Mouse (Mus musculus) liver, embryonic 14.5 days (tissue): Measurements from ENCODE around the gene Angptl4. TPM values are rescaled to one million over a fixed set of nuclear protein-coding genes. Genes with fewer than 3 reads are reported as not detected.
"Not testable (repeated sequence)": the region's sequence is repeated elsewhere in the genome, so short reads cannot be mapped to it uniquely, and the experiment has no call there.

Experiments used
- ATAC-seq: fragments of 200-750 bp; cut with Nextera tagmentation; 2 replicates; pipeline ENCODE4 v1.8.0; 2017; ENCODE audit warnings: moderate number of reproducible peaks, mild to moderate bottlenecking, moderate library complexity; ENCODE audit not compliant: insufficient read depth
- DNase-seq, 3 experiments: peaks; one replicate each; pipeline ENCODE4 v3.0.0-alpha.2; 2012 to 2013; ENCODE audit warnings: low read depth in 3 of 3, low spot score in 3 of 3
- H3K27ac ChIP-seq: fragments of 300-500 bp; sonication (generic); 2 replicates; pipeline ENCODE4 v1.5.1; 2014; ENCODE audit warnings: moderate library complexity, mild to moderate bottlenecking, control low read depth, inconsistent platforms
- H3K27me3 ChIP-seq: fragments of 300-500 bp; sonication (generic); 2 replicates; pipeline ENCODE4 v1.6.1; 2014; ENCODE audit warnings: mild to moderate bottlenecking, low read length, moderate library complexity; ENCODE audit not compliant: control insufficient read depth, insufficient read depth
- H3K36me3 ChIP-seq: fragments of 300-500 bp; sonication (generic); replicated peaks from 2 replicates; pipeline ENCODE4 v1.6.1; 2014; ENCODE audit warnings: low read depth; ENCODE audit not compliant: control insufficient read depth, insufficient read depth
- H3K4me1 ChIP-seq, 2 experiments: fragments of 200-500 bp in 1 of 2; fragments of 300-500 bp in 1 of 2; sonication (generic) in 1 of 2; replicated peaks; 2 replicates each; pipeline ENCODE4 v1.6.1; 2012 to 2014; ENCODE audit warnings: antibody characterized with exemption in 1 of 2, inconsistent platforms in 1 of 2, low read length in 1 of 2; ENCODE audit not compliant: control insufficient read depth in 2 of 2, insufficient read depth in 2 of 2
- H3K4me2 ChIP-seq: fragments of 300-500 bp; sonication (generic); 2 replicates; pipeline ENCODE4 v1.6.1; 2014; ENCODE audit warnings: low read depth, mild to moderate bottlenecking, control low read depth, moderate library complexity
- H3K4me3 ChIP-seq, 2 experiments: fragments of 200-500 bp in 1 of 2; fragments of 300-500 bp in 1 of 2; sonication (generic) in 1 of 2; 2 replicates each; pipeline ENCODE4 v1.5.1; 2012 to 2014; ENCODE audit warnings: low read depth in 2 of 2, low read length in 2 of 2, mild to moderate bottlenecking in 2 of 2, control low read depth in 1 of 2, inconsistent platforms in 1 of 2, moderate library complexity in 1 of 2; ENCODE audit not compliant: insufficient read depth in 1 of 2
- H3K9ac ChIP-seq: fragments of 300-500 bp; sonication (generic); replicated peaks from 2 replicates; pipeline ENCODE4 v1.6.1; 2014; ENCODE audit warnings: mild to moderate bottlenecking, control low read depth, moderate library complexity
- H3K9me3 ChIP-seq: fragments of 300-500 bp; sonication (generic); 2 replicates; pipeline ENCODE4 v1.6.1; 2016; ENCODE audit warnings: low read length, mixed read lengths; ENCODE audit not compliant: control insufficient read depth
- CTCF ChIP-seq: IDR thresholded peaks from 2 replicates; pipeline ENCODE4 v1.5.1; 2016; ENCODE audit warnings: antibody characterized with exemption, low read depth, control low read depth
- EP300 ChIP-seq: IDR thresholded peaks from 2 replicates; pipeline ENCODE4 v1.6.1; 2016; ENCODE audit warnings: antibody characterized with exemption, low read depth
- WGBS: fragments of 180-500 bp; shearing (Covaris S2); extraction: QIAGEN DNeasy Blood & Tissue Kit; methylation state at CpG from one replicate; pipeline ENCODE4 v1.1.7; 2014; ENCODE audit not compliant: insufficient replicate concordance; 5-methylcytosine and 5-hydroxymethylcytosine counted together
- polyA plus RNA-seq, 2 experiments: library from polyadenylated mRNA; depleted of rRNA in 1 of 2; stranded (reverse) in 1 of 2; unstranded in 1 of 2; fragments of >200 nt; fragmentation: Nextera tagmentation in 1 of 2; extraction: Ambion mirVana in 1 of 2; gene quantifications; 2 replicates each; pipeline versions ENCODE4 v1.2.1 to v1.2.3; 2012 to 2014

Gene Angptl4
- polyA plus RNA-seq, 2 experiments: 6.3 to 12.8 TPM

GRCm38 (mm10) chr17:33749451-33749850, 32.2 kb downstream of the Angptl4 start:
- Histone ChIP-seq H3K27ac (no peak overlapping the region), H3K4me3 (no peak overlapping the region), H3K9me3 (no peaks in the 10 kb centered on the region), H3K4me2 (no peak overlapping the region), H3K36me3 (peaks cover 32% of the 10 kb centered on the region), H3K4me1 (peaks cover 0 to 2% of the 10 kb centered on the region in 2 experiments; a peak in 2 of 4 replicates), H3K9ac (no peak overlapping the region), H3K27me3 (no peaks in the 10 kb centered on the region)
- WGBS: 89% methylated on average over 5 of the region's 5 CpGs
- DNase-seq (no peak), ATAC-seq (no peak)
- TF ChIP-seq EP300: no peak

GRCm38 (mm10) chr17:33746011-33746410, 35.6 kb downstream of the Angptl4 start:
- peaks cover 0 to 2% of the 10 kb centered on the region in 2 experiments; a peak in 2 of 4 replicates for H3K4me1 ChIP-seq
- peaks cover 29% of the 10 kb centered on the region for H3K36me3 ChIP-seq
- TF ChIP-seq EP300: 0 out of 2 replicates have a peak, but pooled peaks have one; percentile 19
- TF ChIP-seq CTCF: peak; percentile 77
- no peak overlapping the region for H3K27ac ChIP-seq
- H3K27me3 ChIP-seq: no peaks in the 10 kb centered on the region
- H3K9me3 ChIP-seq: no peaks in the 10 kb centered on the region
- no peak overlapping the region for H3K9ac ChIP-seq
- 64% methylated on average over 2 of the region's 2 CpGs for WGBS
- ATAC-seq (peak; percentile 65; the same call in 1 of the 2 replicates), DNase-seq (peak; percentile 33 to 47 (median 35))
- no peak overlapping the region for H3K4me3 ChIP-seq
- no peak overlapping the region for H3K4me2 ChIP-seq

GRCm38 (mm10) chr17:33744686-33745384, 36.8 kb downstream of the Angptl4 start:
- no peak for TF ChIP-seq CTCF
- TF ChIP-seq EP300: no peak
- no peak for ATAC-seq
- H3K27me3 ChIP-seq: no peaks in the 10 kb centered on the region
- no peak overlapping the region for H3K9ac ChIP-seq
- DNase-seq: no peak
- H3K4me1 ChIP-seq: peaks cover 0 to 2% of the 10 kb centered on the region in 2 experiments; a peak in 2 of 4 replicates
- 70% methylated on average over 5 of the region's 5 CpGs for WGBS
- H3K27ac ChIP-seq: no peak overlapping the region
- peaks cover 28% of the 10 kb centered on the region for H3K36me3 ChIP-seq
- no peaks in the 10 kb centered on the region for H3K9me3 ChIP-seq
- H3K4me2 ChIP-seq: no peak overlapping the region
- H3K4me3 ChIP-seq: no peak overlapping the region

- H3K27me3 ChIP-seq: no peaks in the 10 kb centered on the region
- no peaks in the 10 kb centered on the region for H3K9me3 ChIP-seq
- no peak for DNase-seq
- H3K36me3 ChIP-seq: peaks cover 11% of the 10 kb centered on the region
- no peak overlapping the region for H3K27ac ChIP-seq
- no peak overlapping the region for H3K4me3 ChIP-seq
- WGBS: 87% methylated on average over 1 of the region's 1 CpGs
- no peak overlapping the region for H3K9ac ChIP-seq
- no peak overlapping the region for H3K4me2 ChIP-seq
- no peak for ATAC-seq
- TF ChIP-seq CTCF: no peak
- TF ChIP-seq EP300: no peak
- peaks cover 0 to 2% of the 10 kb centered on the region in 2 experiments; a peak in 1 of 4 replicates for H3K4me1 ChIP-seq
Measured at GRCm38 (mm10) chr17:33742420-33742819, 39.2 kb downstream of the Angptl4 start.

GRCm38 (mm10) chr17:33733526-33733925, 48.1 kb downstream of the Angptl4 start:
- not testable (repeated sequence) for DNase-seq, H3K36me3 ChIP-seq, ATAC-seq

GRCm38 (mm10) chr17:33732556-33733083, 49.0 kb downstream of the Angptl4 start:
- not testable (repeated sequence) for H3K27ac ChIP-seq, H3K27me3 ChIP-seq, H3K9me3 ChIP-seq, H3K36me3 ChIP-seq, H3K4me3 ChIP-seq, DNase-seq, ATAC-seq, H3K4me1 ChIP-seq, H3K9ac ChIP-seq, H3K4me2 ChIP-seq
- 54% methylated on average over 9 of the region's 9 CpGs for WGBS

More at GRCm38 (mm10) chr17:33733526-33733925, 48.1 kb downstream of the Angptl4 start:
- H3K4me2 ChIP-seq, H3K27me3 ChIP-seq, H3K9me3 ChIP-seq, H3K4me3 ChIP-seq, H3K27ac ChIP-seq, H3K9ac ChIP-seq, H3K4me1 ChIP-seq: not testable (repeated sequence)
- 45% methylated on average over 10 of the region's 10 CpGs for WGBS
